Mouse (Mus musculus): ENCODE data around the gene Smagp. TPM values are rescaled to one million over a fixed set of nuclear protein-coding genes. Genes with fewer than 3 reads are reported as not detected.
A peak's percentile ranks its signal among the peaks of the same experiment; 100 is the strongest.

Gene Smagp
- polyA plus RNA-seq, 1 experiment from 2014 or later, result 4.1 TPM

GRCm38 (mm10) chr15:100675486-100675885 lies 38.7 kb upstream of the Smagp start:
- no peak for ATAC-seq (ENCODE audit: low read depth)
- Histone ChIP-seq H3K4me2 (no peak overlapping the region), H3K27ac (replicated peaks) (no peak overlapping the region), H3K9me3 (no peaks in the 10 kb centered on the region), H3K9ac (no peak overlapping the region), H3K4me3 (no peak overlapping the region), H3K36me3 (no peaks in the 10 kb centered on the region), H3K4me1 (replicated peaks) (peaks cover 2% of the 10 kb centered on the region; the same call in 1 of the 2 replicates), H3K27me3 (no peaks in the 10 kb centered on the region)
- 70% methylated on average over 3 of the region's 3 CpGs for WGBS

- no peaks in the 10 kb centered on the region for H3K27me3 ChIP-seq
- no peak overlapping the region for H3K4me2 ChIP-seq
- no peak overlapping the region for H3K4me3 ChIP-seq
- WGBS, result 90% methylated on average over 10 of the region's 10 CpGs
- no peak overlapping the region for H3K27ac ChIP-seq (replicated peaks)
- H3K9me3 ChIP-seq, result no peaks in the 10 kb centered on the region
- ATAC-seq (ENCODE audit: low read depth), result no peak
- no peak overlapping the region for H3K9ac ChIP-seq
- H3K4me1 ChIP-seq (replicated peaks), result no peaks in the 10 kb centered on the region; the same call in 1 of the 2 replicates
- no peaks in the 10 kb centered on the region for H3K36me3 ChIP-seq
Measured at GRCm38 (mm10) chr15:100674566-100674965, 37.8 kb upstream of the Smagp start.

GRCm38 (mm10) chr15:100673585-100674391 lies 37.0 kb upstream of the Smagp start:
- no peaks in the 10 kb centered on the region for H3K36me3 ChIP-seq
- H3K4me2 ChIP-seq, result no peak overlapping the region
- no peaks in the 10 kb centered on the region for H3K9me3 ChIP-seq
- no peak overlapping the region for H3K27ac ChIP-seq (replicated peaks)
- no peaks in the 10 kb centered on the region; the same call in 1 of the 2 replicates for H3K4me1 ChIP-seq (replicated peaks)
- H3K9ac ChIP-seq, result no peak overlapping the region
- no peak overlapping the region for H3K4me3 ChIP-seq
- no peaks in the 10 kb centered on the region for H3K27me3 ChIP-seq
- no peak for ATAC-seq (ENCODE audit: low read depth)
- 48% methylated on average over 12 of the region's 12 CpGs for WGBS

GRCm38 (mm10) chr15:100670833-100671232 lies 34.1 kb upstream of the Smagp start:
- Histone ChIP-seq H3K36me3 (no peaks in the 10 kb centered on the region), H3K4me1 (replicated peaks) (peaks cover 12% of the 10 kb centered on the region), H3K27ac (replicated peaks) (no peak overlapping the region), H3K27me3 (peaks cover 6% of the 10 kb centered on the region), H3K4me2 (no peak overlapping the region), H3K9ac (no peak overlapping the region), H3K4me3 (no peak overlapping the region), H3K9me3 (no peaks in the 10 kb centered on the region)
- ATAC-seq (ENCODE audit: low read depth), result no peak
- 54% methylated on average over 5 of the region's 5 CpGs for WGBS

- Histone ChIP-seq H3K9me3 (no peaks in the 10 kb centered on the region), H3K27me3 (peaks cover 10% of the 10 kb centered on the region), H3K4me1 (replicated peaks) (peaks cover 15% of the 10 kb centered on the region), H3K4me2 (no peak overlapping the region), H3K36me3 (no peaks in the 10 kb centered on the region), H3K9ac (no peak overlapping the region), H3K4me3 (no peak overlapping the region), H3K27ac (replicated peaks) (no peak overlapping the region)
- WGBS, result 65% methylated on average over 8 of the region's 8 CpGs
- no peak for ATAC-seq (ENCODE audit: low read depth)
Measured at GRCm38 (mm10) chr15:100670004-100670403, 33.3 kb upstream of the Smagp start.

GRCm38 (mm10) chr15:100669337-100669736 lies 32.6 kb upstream of the Smagp start, which contains the start of gene Bin2:
Gene Bin2, minus strand, starts transcription at chr15:100669553.
- H3K4me3 ChIP-seq, result no peak within 1 kb of the TSS
- H3K4me2 ChIP-seq, result no peak within 1 kb of the TSS
- H3K9me3 ChIP-seq, result no peaks in the 10 kb centered on the region
- H3K9ac ChIP-seq, result no peak within 1 kb of the TSS
- H3K4me1 ChIP-seq (replicated peaks), result peaks cover 15% of the 10 kb centered on the region
- no peaks in the 10 kb centered on the region for H3K36me3 ChIP-seq
- no peak for ATAC-seq (ENCODE audit: low read depth)
- H3K27me3 ChIP-seq, result peaks cover 14% of the 10 kb centered on the region
- H3K27ac ChIP-seq (replicated peaks), result no peak within 1 kb of the TSS
- WGBS, result 90% methylated on average over 20 of the region's 20 CpGs

- Histone ChIP-seq H3K4me3 (no peak overlapping the region), H3K36me3 (no peaks in the 10 kb centered on the region), H3K9me3 (no peaks in the 10 kb centered on the region), H3K4me2 (no peak overlapping the region), H3K9ac (no peak overlapping the region), H3K27ac (replicated peaks) (no peak overlapping the region), H3K27me3 (peaks cover 14% of the 10 kb centered on the region), H3K4me1 (replicated peaks) (peaks cover 15% of the 10 kb centered on the region; the same call in 1 of the 2 replicates)
- ATAC-seq (ENCODE audit: low read depth), result no peak
- WGBS, result 85% methylated on average over 5 of the region's 5 CpGs
Measured at GRCm38 (mm10) chr15:100667871-100668545, 31.3 kb upstream of the Smagp start.

- Histone ChIP-seq H3K4me3 (no peak overlapping the region), H3K4me2 (no peak overlapping the region), H3K9ac (no peak overlapping the region), H3K9me3 (no peaks in the 10 kb centered on the region), H3K27me3 (peaks cover 14% of the 10 kb centered on the region), H3K4me1 (replicated peaks) (peaks cover 15% of the 10 kb centered on the region; the same call in 1 of the 2 replicates), H3K36me3 (no peaks in the 10 kb centered on the region), H3K27ac (replicated peaks) (no peak overlapping the region)
- 44% methylated on average over 6 of the region's 6 CpGs for WGBS
- ATAC-seq (ENCODE audit: low read depth), result no peak
Measured at GRCm38 (mm10) chr15:100667420-100667819, 30.7 kb upstream of the Smagp start.

- no peak overlapping the region for H3K4me3 ChIP-seq
- no peaks in the 10 kb centered on the region for H3K36me3 ChIP-seq
- H3K9me3 ChIP-seq, result no peaks in the 10 kb centered on the region
- no peak overlapping the region for H3K4me2 ChIP-seq
- peaks cover 15% of the 10 kb centered on the region; the same call in 1 of the 2 replicates for H3K4me1 ChIP-seq (replicated peaks)
- ATAC-seq (ENCODE audit: low read depth), result no peak
- H3K27ac ChIP-seq (replicated peaks), result 0 out of 2 replicates have a peak overlapping the region, but pooled peaks have one; percentile 28
- WGBS, result 14% methylated on average over 12 of the region's 12 CpGs
- H3K9ac ChIP-seq, result no peak overlapping the region
- H3K27me3 ChIP-seq, result peaks cover 14% of the 10 kb centered on the region
Measured at GRCm38 (mm10) chr15:100666851-100667250, 30.1 kb upstream of the Smagp start.

- WGBS, result 2% methylated on average over 7 of the region's 7 CpGs
- Histone ChIP-seq H3K27me3 (peaks cover 14% of the 10 kb centered on the region), H3K4me1 (replicated peaks) (peaks cover 15% of the 10 kb centered on the region; the same call in 1 of the 2 replicates), H3K27ac (replicated peaks) (0 out of 2 replicates have a peak overlapping the region, but pooled peaks have one; percentile 28), H3K9me3 (no peaks in the 10 kb centered on the region), H3K36me3 (no peaks in the 10 kb centered on the region), H3K4me2 (no peak overlapping the region), H3K4me3 (no peak overlapping the region), H3K9ac (no peak overlapping the region)
- ATAC-seq (ENCODE audit: low read depth), result no peak
Measured at GRCm38 (mm10) chr15:100666219-100666696, 29.5 kb upstream of the Smagp start.

GRCm38 (mm10) chr15:100665411-100666218 lies 28.9 kb upstream of the Smagp start:
- H3K27ac ChIP-seq (replicated peaks), result no peak overlapping the region
- WGBS, result 23% methylated on average over 9 of the region's 9 CpGs
- H3K4me1 ChIP-seq (replicated peaks), result peaks cover 15% of the 10 kb centered on the region; the same call in 1 of the 2 replicates
- no peaks in the 10 kb centered on the region for H3K9me3 ChIP-seq
- H3K27me3 ChIP-seq, result peaks cover 14% of the 10 kb centered on the region
- no peak overlapping the region for H3K9ac ChIP-seq
- H3K4me3 ChIP-seq, result no peak overlapping the region
- H3K36me3 ChIP-seq, result no peaks in the 10 kb centered on the region
- no peak for ATAC-seq (ENCODE audit: low read depth)
- H3K4me2 ChIP-seq, result no peak overlapping the region

Measured in neural tube, embryonic 13.5 days (tissue).